Mouse (Mus musculus) spleen, postnatal 0 days (tissue): ENCODE measurements around the gene Gm2310. TPM values are rescaled to one million over a fixed set of nuclear protein-coding genes. Genes with fewer than 3 reads are reported as not detected.

Experiments used
- polyA plus RNA-seq: library from polyadenylated mRNA; unstranded; fragments of >200 nt; fragmentation: Nextera tagmentation; extraction: Ambion mirVana; gene quantifications from 2 replicates; pipeline ENCODE4 v1.2.1, GENCODE M21; 2015

Gene Gm2310
- not detected in 2 replicates for polyA plus RNA-seq

DNA sequence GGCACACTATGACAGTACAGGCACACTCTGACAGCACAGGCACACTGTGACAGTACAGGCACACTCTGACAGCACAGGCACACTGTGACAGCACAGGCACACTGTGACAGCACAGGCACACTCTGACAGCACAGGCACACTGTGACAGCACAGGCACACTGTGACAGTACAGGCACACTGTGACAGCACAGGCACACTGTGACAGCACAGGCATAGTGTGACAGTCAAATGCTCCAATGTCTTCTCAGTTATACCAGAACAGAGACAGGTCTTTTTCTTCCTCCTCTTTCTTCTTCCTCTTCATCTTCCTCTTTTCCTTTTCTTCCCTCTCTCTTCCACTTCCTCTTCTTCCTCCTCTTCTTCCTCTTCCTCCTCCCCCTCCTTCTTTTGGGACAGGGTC is at the start of gene Gm2310:
TSS of gene Gm2310 (minus strand) at position 101 of the 400 bp plus-strand sequence.

Other genes with a start within 250 kb of the Gm2310 start
- 13.8 and 14.1 TPM in 2 replicates for gene Nipbl, start 75.5 kb downstream of the Gm2310 start, polyA plus RNA-seq
- gene Slc1a3, start 190.8 kb upstream of the Gm2310 start, polyA plus RNA-seq, result 1.1 and 1.3 TPM in 2 replicates